Mouse (Mus musculus): ENCODE data around the gene Dcxr. TPM values are rescaled to one million over a fixed set of nuclear protein-coding genes. Genes with fewer than 3 reads are reported as not detected.
"Not testable (repeated sequence)": the region's sequence is repeated elsewhere in the genome, so short reads cannot be mapped to it uniquely, and the experiment has no call there.

The Dcxr gene
- total RNA-seq, 4 experiments from 2014 or later, result 7.9 to 12.9 (median 9.4) TPM

DNA sequence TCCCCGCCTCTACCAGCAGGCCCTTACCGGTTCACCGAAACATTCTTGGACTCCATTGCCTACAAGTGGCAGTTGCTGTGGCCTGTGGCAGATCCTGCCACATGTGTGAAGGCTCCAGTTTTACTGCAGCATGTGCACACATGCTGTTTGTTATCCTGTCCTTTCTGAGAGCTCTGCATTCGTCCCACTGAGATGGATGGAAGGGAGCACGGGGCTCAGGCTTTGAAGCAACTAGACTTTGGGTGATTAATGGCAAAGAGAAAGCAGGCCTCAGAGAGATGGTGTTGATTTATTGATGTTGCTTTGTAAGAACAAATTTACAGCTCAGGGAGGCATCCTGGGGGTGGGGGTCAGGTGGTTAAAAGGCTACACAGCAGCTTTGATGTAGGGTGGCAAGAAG, 16.4 kb downstream of the Dcxr start:
- DNase-seq (ENCODE audit: low spot score in 2 of 2), result no peak

- no peak for DNase-seq (ENCODE audit: low spot score in 2 of 2)
Measured at GRCm38 (mm10) chr11:120709551-120709950, 17.5 kb downstream of the Dcxr start.

GRCm38 (mm10) chr11:120707969-120708368, 19.1 kb downstream of the Dcxr start:
- no peak for DNase-seq (ENCODE audit: low spot score in 2 of 2)

GRCm38 (mm10) chr11:120707225-120707624, 19.9 kb downstream of the Dcxr start:
- DNase-seq (ENCODE audit: low spot score in 2 of 2), result no peak

GRCm38 (mm10) chr11:120706120-120706519, 21.0 kb downstream of the Dcxr start:
- DNase-seq (ENCODE audit: low spot score in 2 of 2), result no peak

GRCm38 (mm10) chr11:120704486-120705325, 22.4 kb downstream of the Dcxr start:
- DNase-seq (ENCODE audit: low spot score in 2 of 2), result no peak

DNA sequence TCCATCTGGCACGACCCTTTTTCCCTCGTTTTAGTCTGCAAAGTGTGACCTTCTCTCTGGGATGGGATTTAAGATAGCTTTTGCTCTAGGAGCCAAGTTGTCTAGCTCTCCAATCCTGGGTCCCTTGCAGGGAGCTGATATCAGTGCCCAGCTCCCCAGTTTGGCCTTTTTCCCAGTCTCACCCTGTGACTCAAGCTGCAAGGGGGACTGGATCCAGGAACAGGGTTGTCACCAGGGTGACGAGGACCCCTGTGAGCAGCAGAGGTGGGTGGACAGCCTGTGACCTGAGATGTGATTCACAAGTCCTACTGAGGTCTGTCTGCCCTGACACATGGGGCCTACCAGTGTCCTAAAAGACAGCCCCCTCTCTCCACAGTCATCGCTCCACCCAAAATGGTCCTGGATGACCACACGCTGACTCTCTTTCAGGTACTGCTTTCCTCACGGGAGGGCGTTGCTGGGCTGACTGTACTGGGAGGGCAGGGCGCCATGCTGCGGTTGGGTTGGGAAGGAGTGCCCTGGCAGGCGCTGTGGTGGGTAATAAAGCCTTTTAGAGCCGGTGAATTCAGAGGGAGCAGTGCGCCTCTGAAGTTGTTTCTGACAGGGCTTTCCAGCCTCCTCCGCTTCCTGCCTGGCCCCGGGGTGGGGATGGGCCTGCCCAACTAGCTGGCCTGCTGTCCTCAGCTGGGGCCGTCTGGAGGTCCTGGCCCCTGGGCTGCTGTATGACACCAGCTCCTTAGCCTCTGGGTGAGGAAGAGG, 23.2 kb downstream of the Dcxr start:
- no peak for DNase-seq (ENCODE audit: low spot score in 2 of 2)

GRCm38 (mm10) chr11:120697741-120698140, 29.3 kb downstream of the Dcxr start:
- no peak for DNase-seq (ENCODE audit: low spot score in 2 of 2)

DNA sequence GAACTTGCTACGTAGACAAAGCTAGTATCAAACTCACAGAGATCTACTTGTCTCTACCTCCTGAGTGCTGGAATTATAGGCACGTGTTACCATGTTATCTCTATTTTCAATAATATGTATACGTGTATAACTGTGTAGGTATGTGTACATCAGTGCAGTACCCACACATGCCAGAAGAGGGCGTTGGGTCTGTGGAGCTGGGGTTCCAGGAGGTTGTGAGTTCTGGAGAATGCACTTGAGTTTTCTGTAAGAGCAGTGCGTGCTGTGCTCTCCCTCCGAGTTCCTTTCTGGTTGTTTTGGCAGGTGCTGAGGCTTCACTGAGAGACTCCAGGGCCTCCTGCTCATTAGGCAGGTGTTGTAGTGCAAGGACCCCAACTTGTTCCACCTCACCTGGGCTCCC, 30.5 kb downstream of the Dcxr start:
- DNase-seq (ENCODE audit: low spot score in 2 of 2), result no peak

DNA sequence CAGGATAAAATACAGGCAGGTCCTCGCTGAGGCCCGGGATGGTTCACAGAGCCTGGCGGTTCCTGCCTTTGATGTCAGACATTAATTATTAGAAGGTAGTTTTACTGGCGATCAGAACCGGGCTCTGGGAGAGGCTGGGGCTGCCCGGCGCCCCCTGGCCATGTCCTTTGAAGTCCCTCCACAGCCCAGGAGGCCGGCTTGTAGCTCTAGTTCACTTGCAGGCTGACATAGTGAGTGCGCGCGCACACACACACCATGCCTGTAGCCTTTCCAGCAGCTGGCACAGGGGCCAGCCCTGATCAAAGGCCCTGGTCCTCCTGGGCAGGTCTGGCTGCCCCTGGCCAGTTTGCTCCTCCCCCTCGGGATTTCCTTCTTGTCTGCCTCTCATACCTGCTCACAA, 31.4 kb downstream of the Dcxr start:
- DNase-seq (ENCODE audit: low spot score in 2 of 2), result no peak

GRCm38 (mm10) chr11:120695184-120695583, 31.9 kb downstream of the Dcxr start:
- no peak for DNase-seq (ENCODE audit: low spot score in 2 of 2)

- no peak for DNase-seq (ENCODE audit: low spot score in 2 of 2)
Measured at GRCm38 (mm10) chr11:120693461-120693860, 33.6 kb downstream of the Dcxr start.

GRCm38 (mm10) chr11:120692471-120693011, 34.5 kb downstream of the Dcxr start:
- no peak for DNase-seq (ENCODE audit: low spot score in 2 of 2)

DNA sequence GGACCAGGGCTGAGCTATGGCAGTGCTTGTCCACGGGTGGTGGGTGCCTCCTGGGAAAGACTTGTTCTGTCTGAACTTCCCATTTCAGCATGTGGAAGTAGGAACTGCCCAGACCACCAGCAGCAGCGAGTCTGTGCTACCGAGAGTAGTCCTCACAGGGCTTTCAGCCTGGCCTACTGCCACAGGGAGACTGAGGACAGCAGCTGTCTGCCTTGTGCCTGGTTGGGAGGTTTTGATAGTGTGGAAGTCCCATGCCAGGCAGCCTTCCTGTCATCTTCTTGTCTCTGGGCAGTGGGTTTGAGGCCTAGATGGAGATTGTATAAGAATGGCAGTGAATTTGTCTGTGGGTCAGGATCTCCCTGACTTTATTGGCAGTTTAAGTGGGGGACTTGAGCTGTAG, 37.7 kb downstream of the Dcxr start:
- DNase-seq (ENCODE audit: low spot score in 2 of 2), result no peak

GRCm38 (mm10) chr11:120686650-120687272, 40.3 kb downstream of the Dcxr start:
- DNase-seq (ENCODE audit: low spot score in 2 of 2), result no peak

- DNase-seq (ENCODE audit: low spot score in 2 of 2), result no peak
Measured at GRCm38 (mm10) chr11:120684660-120685059, 42.4 kb downstream of the Dcxr start.

GRCm38 (mm10) chr11:120684086-120684485, 43.0 kb downstream of the Dcxr start:
- no peak for DNase-seq (ENCODE audit: low spot score in 2 of 2)

DNA sequence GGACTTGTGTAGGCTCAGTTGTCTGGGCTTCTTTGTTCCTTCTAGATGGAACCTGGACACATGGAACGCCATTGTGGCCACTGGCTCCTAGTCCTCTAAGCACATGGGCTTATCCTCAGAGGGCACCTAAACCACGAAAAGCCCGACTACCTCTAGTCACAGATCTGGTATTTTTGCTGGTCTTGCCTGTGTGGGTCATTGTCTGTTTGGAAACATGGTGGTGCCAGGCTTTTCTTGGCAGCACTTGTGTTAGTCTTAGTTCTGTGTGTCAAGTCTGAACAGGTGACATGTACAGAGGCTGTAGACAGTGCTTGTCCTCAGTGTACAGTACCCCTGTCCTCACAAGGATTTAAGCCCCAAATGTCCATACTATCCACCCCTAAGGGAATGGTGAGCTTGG, 43.5 kb downstream of the Dcxr start:
- no peak for DNase-seq (ENCODE audit: low spot score in 2 of 2)

DNA sequence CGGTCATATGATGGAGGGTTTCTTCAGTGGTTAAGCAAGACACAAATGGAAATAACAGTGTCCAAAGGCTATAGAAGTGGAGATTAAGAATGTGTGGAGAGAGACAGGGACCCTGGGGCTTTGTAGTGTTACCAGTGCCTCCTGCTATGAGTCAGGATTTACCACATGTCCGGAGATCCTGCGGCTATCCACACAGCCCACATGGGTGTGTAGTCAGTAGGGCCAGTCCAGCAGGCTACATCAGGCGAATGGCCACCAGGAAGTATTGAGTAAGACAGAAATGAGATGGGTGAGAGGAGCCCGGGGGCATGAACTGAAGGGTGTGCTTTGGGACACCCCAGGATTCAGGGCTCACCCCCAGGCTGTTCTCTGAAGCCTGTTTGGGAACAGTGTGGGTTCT, 44.4 kb downstream of the Dcxr start:
- DNase-seq (ENCODE audit: low spot score in 2 of 2), result no peak

DNA sequence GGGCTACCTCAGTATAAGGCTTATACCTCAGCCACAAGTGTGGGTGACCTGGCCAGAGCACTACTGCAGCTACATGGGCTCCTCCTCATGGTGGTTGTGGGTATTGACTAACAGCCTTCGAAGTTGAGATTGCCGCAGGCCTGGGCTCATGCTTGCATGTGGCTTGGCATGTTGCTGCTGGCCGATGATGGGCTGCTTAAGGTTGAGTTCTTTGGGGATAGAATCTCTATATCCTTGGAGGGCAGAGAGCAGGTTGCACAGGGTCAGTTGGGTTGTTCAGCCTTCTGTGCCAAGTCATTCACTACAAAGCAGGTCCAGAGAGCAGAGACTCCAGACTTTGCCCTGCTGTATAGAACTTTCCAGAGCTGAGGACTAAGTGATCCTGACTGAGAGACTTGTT, 47.2 kb downstream of the Dcxr start:
- DNase-seq (ENCODE audit: low spot score in 2 of 2), result no peak

DNA sequence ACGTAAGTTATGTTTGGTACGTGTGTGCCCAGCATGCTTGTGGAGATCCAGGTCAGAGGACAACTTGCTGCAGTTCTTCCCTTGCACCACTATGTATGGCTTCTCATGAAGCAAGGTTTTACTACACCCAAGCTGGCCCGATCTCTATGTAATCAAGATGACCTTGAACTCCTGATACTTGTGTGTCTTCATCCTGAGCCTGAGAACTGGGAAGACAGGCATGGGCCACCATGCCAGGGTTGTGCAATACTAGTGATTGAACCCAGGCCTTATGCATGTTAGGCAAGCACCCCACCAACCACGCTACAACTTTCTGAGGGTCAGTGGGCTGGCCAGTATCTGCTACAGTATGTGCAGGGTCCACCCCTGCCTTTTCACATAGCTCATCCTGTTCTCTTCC, 50.1 kb downstream of the Dcxr start:
- no peak for DNase-seq (ENCODE audit: low spot score in 2 of 2)

- DNase-seq (ENCODE audit: low spot score in 2 of 2), result not testable (repeated sequence)
Measured at GRCm38 (mm10) chr11:120675875-120676274, 51.2 kb downstream of the Dcxr start.
